Mouse (Mus musculus) lung, postnatal 14 days (tissue): Measurements from ENCODE around the gene Jup.
"Not testable (repeated sequence)": the region's sequence is repeated elsewhere in the genome, so short reads cannot be mapped to it uniquely, and the experiment has no call there.

Experiments
- DNase-seq: peaks from one replicate; pipeline ENCODE4 v3.0.0; 2021

Gene Jup

DNA sequence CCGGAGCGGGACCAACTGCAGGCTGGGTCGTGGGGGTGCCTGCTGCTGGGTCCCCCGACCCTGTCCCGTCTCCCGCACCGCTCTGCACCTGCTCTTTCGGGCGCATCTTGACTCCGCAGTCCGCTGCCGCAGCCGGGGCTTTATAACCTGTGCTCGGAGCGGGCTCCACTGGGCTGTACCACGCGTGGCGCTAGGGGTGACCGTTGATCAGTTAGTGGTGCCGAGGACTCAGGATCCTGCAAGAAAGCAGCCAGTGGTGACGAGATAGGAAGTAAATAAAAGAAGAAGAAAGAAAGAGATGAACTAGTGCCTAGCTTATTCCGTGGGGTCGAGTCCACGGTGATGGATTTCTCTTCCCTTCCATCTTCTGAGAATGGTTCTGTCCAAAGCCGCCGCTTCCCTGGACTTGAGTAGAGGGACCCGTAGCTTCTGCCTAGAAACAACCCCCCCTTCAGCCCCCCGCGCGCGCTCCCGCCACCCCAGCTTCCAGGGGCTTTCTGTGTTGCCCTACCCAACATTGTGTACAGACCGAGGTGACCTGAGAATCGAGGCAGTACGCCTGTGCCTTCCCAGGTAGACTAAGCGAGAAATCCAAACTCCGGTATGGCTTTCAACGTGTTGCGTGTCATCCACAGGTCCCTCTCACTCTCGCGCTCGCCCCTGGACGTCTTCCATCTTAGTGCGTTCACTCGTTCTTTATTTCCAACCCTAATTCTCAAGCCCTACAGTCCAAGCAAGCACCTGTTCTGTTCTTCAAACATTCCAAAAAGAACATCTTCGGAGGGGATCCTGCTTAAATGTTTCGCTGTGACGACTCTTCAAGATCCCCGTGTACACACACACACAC is 41.4 kb downstream of the Jup start, which contains the start of gene Hap1:
Gene Hap1, minus strand, starts transcription at position 157 of the 847 bp plus-strand sequence.
- peak; percentile 72 for DNase-seq

DNA sequence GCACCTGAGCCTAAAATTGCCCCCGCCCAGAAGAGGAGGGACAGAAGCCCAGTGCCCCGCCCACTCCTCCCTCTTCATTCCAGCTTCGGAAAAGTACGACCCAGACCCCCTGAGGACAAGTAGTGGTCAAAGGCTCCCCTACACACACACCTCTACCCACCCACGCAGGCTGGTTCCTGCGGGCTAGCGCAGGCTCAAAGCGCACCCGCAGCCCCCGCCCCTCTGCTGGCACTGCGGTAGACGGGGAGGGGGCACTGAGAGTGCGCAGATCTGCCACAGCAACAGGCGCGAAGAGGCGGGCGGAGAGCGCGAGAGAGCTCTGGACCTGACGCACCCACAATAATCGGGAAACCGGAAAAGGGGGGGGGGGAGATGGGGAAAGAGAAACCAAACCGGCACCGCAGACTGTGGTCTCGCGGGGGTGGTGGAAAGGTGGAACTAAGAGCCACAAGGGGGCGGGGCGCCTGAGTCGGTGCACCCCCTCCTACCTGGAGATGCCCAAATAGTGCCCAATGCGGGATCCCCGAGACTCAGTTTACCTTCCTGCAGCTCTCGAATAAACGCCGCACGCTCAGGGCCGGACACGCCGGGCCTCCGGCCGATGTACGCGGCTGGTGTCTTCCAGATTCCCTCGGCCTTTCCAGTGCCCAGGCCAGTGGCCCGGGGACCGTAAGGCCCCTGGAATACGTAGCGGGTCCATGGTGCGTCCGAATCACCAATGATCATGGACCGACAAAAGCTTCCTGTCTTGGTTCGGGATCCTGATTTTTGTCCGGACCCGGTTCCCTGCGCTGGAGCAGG is 42.2 kb downstream of the Jup start:
- DNase-seq: no peak

DNA sequence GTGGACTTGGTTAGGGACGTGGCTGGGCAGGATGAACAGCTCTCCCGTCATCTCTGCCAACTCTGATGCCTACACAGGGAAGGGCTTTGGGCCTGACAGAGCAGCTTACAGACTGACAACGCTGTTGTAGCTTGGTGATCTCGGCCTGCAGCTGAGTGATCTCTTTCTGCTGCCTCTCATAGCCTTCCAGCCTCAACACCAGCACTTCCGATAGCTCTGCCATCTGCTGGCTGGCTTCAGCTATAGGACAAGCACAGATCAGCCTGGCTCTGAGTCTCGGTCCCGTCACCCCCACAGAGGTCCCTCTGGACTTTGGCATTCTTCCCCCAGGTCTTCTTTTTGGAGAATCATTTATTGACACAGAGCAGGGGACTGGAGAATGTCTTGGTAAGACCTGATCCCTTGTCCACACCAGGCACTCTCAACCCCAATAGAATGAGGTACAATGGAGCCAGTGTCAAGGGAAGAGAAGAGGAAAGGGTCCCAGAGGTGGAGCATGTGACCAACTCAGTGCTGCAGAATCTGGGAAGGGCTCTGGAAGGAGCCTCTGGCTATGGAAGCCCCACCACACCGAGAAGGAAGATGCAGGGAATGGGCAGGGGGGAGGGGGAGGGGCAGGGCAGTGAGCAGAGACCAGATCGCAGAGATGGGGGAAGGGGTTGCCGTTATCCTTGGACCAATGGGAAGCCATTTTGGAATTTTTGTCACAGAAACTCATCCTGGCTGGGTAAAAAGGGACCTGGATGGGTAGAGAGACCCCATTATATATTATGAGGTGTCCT is 45.3 kb downstream of the Jup start:
- DNase-seq: no peak

DNA sequence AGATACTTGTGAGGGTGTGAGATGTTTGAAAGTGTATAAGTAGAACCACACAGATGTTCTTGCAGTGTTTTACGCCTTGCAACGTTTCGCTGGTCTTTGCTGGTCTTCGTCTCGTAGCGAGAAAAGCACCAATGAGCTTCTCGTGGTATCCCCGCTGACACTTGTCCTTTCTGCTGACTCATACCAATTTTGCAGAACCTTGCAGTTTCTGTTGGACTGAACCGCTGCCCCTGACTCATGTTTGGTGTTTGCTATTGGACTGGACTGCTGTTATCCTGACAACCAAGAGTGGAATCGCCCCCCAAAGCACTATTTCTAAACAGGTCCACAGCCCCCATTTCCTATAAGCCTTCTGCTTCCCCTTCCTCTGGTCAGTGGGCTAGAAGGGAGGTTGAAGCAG is 53.3 kb downstream of the Jup start:
- DNase-seq: no peak

DNA sequence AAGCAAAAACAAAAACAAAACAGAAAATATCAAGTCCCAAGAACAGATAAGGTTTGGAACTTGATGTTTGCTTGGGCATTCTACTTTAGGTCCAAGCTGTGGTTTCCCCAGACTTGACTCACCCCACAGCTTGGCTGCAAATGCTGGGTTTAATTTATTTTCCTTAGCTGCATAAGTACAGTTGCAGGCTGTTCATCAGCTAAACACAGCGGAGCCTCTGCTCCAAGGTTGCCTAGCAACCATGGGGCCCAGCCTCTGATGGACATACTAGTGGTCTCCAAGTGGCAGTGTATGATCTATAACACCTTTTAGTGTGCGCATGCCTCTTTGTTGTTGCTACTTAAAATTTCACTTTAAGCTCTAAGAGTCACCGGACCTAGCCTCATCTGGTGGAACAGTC is 61.8 kb downstream of the Jup start:
- DNase-seq: no peak

DNA sequence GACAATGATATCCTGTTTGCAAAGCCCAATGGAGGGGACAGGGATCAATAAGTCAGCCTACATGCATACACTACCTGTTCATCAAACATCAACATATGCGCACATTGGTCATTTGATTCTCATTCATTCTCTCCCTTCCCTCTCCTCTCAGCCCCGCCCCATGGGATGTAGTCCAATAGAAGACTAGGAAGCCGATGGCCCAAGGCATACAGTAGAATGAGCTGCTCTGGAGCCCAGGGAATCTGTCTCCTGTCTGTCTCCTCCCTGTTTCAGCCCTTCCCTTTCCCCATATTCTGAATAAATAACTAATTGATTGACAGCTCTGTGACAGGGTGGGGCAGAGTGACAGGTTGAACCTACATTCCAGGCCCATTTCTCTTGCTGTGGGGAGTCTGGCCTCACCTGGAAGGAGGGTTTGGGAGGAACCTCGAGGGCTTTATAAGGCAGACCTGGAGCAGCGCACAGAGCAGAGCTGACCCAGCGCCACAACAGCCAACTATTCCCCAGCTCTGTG is 63.6 kb downstream of the Jup start, which contains the start of gene Gast:
Gene Gast, plus strand, starts transcription at position 464 of the 514 bp plus-strand sequence.
- no peak for DNase-seq

DNA sequence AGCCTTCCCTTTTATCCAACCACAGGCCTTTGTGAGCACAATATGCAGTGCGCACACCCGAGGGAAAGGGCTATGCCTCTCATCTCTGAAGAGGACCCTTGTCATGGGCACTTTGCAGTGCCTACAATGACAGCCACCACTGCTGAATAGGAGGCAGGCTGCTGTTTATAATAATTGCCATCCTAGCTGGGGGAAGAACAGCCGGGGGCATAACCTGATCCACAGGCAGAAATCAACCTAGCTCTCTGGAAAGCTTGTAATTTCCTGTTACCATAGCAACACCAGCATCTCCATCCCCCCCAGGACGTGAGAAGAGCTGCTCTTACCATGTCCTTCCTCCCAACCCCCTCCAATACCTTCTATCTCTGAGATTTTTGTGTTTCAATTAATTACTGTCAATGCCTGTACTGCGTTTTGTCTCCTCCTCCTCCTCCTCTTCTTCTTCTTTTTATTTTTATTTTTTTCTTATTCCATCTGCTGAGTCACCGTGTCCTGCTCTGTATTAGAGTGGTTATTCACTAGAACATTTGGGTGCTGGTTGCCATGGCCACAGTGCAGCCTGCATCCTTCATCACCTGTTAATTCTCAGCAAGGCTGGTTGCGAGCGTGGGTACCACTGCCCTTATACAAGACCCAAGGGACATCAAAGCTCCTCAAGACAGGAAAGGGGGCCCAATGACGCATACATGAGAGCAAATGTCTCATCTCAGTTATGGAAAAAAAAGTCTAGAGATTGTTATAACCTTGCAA is 64.6 kb downstream of the Jup start:
- DNase-seq: no peak

DNA sequence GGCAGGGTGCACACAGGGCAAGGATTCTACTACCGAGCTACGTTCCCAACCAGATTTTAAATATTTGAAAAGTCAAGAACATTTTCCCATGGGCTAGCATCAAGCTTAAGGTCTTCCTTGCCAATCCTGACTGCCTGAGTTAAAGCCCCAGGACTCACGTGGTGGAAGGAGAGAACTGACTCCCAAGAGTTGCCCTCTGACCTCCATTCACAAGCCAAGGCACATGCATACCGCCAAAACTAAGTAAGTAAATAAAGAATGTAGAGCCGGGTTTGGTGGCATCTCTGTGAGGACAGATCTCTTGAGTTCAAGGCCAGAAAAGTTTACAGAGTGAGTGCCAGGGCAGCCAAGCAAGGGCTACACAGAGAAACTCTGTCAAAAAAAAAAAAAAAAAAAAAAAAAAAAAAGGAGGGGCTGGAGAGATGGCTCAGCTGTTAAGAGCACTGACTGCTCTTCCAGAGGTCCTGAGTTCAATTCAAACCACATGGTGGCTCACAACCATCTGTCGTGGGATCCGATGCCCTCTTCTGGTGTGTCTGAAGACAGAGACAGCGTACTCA is 66.7 kb downstream of the Jup start:
- DNase-seq: not testable (repeated sequence)

DNA sequence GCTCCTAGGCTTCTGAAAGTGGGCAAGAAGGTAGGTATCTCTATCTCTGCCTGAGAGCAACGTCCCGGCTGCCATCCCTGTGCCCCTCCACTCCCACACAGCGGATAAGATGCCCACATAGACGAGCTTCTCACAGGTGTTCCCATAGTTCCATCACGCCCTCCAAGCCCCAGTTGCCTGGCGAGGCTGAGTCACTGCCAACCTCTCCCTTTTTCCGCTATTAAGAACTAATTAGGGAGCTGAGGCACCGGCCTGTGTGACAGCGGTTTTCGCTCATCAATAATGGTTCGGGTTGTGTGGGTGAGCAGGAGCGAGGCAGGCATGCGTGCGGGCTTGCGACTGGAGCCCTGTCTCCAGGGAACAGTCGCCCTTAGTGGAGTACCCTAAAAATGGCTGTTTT is 67.3 kb downstream of the Jup start:
- no peak for DNase-seq

DNA sequence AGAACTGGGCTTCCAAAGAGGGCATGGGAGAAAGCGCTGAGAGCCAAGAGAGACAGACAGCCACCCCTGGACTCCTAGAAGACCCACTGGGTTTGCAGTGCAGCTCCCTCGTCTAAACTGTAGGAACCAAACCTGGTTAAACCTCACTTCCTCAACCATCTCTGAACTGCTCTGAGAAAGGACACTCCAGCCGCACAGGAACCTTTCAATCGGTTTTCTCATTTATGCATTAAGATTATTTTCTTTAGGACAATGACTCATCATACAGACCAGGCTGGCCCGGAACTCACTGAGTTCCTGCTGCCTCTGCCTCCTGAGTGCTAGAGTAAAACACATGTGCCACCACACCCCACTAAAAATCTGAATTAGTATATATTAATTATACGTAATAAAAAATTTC is 69.8 kb downstream of the Jup start:
- DNase-seq: no peak

DNA sequence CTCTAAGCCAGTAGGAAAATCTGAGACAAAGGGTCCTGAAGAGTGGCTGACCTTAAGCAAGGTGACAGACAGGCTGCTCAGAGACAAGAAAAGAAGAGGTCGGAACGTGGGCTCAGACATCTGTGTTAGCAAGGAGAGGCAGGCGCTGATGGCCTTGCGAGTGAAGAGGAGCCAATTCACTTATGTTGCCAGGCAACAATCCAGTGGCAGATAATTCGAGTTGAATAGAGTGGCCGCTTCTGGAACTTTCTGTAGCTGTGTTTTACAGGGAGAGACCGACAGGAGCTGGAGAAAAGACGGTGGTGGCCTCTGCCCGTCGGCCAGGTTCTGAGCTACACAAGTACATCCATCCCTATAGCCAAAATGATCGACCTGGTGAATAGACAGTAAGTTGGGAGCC is 70.2 kb downstream of the Jup start:
- no peak for DNase-seq

DNA sequence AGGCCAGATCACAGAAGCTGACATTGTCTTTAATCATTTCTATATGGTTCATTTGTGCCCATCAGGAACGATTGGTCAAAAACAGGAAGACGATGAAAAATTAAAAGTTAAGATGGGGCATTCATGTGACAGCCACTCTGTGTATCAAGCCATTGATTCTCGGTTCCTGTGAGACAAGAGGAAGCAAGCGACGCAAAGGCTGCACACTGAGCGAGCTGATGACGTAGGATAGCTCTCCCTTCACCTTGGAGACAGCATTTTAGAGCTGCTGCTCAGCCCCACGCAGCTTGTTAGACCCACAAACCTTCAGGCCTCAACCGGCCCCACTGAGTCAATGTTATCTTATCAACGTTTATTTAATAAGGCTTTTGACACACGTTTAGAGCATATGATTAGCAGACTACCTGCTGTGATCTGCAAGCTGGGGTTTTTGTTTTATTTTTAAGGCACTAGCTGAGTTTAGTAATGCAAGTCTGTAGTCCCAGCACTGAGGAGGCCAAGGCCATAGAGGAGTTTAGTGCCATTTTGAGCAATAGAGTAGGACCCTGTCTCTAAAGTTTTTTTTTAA is 72.4 kb downstream of the Jup start:
- DNase-seq: no peak

DNA sequence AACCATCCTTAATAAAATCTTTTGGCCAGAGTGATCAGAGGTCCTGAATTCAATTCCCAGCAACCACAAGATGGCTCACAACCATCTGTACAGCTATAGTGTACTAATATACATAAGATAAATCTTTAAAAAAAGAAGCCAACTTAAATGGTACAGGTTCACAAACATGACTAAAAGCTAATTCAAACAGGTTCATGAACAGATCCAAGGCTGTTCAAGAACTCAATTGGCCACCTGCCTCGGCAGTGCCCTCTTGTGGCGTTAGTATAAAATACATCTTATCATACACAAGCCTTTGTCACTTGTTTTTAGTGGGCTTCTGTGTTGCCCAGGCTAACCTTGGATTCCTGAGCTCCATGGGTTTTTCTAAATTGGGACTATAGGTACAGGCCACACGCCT is 74.0 kb downstream of the Jup start:
- peak; percentile 67 for DNase-seq

DNA sequence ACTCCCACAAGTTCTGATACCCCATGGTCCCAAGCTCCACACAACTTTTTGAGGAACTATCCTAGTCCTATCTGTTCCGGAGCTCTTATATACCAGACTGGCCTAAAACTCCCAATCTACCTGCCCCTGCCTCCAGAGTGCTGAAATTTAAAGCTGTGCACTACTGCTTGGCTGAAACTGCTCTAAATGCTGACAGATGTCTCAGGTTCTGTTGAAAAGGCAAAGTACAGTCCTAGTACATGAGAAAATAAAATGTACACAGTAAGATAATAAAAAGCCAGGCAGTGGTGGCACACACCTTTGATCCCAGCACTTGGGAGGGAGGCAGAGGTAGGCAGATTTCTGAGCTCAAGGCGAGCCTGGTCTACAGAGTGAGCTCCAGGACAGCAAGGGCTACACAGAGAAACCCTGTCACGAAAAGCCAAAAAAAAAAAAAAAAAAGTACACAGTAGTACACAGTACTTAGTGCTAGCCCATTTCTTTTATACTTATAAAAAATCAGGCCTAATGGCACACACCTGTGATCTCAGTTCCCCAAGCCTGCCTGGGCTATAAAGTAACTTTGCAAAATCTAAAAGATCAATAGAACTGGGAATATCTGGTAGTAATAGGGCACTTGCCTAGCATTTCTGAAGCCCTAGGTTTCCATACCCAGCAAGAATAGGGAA is 74.8 kb downstream of the Jup start:
- no peak for DNase-seq

DNA sequence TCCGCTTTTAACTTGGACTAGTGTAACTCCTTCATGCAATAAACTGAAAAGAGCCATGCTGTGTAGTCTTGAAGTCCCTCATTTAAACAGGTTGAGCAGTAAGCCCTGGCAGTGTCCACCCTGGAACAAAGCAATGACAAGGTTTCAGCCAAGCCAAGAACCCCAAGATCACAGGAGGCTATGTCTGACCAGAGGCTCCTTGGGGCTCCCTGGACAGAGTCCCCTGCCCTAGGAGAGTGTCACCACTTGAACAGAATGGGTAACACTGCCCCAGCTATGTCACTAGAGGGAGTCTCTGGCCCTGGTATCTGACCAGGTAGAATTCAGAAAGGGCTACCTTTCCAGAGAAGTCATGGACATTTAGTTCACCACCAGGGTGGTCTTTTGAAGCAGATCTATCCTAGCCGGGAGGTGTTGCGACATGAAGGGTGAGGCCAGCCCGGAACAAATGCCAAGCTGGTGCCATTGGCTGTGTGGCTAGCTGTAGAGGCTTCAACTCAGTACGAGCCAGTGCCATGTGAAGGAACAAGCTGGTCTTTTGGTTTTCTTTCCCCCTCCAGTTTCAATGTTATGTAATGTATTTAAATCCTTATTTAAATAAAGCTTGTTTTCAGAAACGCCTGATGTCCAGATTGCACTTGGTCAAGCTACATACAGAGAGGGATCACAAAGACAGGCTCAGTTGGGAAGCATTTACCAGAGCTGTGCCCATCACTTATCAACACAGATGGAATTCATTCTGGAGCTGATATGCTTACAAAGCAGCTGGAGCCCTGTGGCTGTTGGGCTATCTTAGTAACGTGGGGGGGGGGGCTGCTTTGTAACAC is 75.9 kb downstream of the Jup start:
- DNase-seq: not testable (repeated sequence)

DNA sequence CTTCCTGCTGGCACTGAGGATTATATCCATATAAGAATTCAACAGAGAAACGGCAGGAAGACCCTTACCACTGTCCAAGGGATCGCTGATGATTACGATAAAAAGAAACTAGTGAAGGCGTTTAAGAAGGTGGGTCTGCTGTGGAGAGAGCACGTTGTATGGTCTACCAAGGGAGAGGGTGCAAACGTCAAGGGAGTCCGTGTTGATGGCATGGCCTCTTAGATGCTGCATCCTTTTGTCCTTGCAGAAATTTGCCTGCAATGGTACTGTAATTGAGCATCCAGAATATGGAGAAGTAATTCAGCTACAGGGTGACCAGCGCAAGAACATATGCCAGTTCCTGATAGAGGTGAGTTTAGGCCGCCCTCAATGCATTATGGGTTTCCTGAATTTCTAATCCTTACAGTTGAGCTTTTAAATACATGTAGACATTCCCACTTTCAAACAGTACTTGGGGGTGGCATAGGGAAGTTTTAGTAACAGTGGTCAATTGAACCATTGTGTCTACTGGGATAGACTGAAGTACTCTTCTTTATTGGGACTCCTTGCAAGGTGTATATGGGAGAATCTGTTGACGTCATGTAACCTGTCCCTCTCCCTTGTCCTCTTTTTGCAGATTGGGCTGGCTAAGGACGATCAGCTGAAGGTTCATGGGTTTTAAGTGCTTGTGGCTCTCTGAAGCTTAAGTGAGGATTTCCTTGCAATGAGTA is 76.7 kb downstream of the Jup start:
- not testable (repeated sequence) for DNase-seq

DNA sequence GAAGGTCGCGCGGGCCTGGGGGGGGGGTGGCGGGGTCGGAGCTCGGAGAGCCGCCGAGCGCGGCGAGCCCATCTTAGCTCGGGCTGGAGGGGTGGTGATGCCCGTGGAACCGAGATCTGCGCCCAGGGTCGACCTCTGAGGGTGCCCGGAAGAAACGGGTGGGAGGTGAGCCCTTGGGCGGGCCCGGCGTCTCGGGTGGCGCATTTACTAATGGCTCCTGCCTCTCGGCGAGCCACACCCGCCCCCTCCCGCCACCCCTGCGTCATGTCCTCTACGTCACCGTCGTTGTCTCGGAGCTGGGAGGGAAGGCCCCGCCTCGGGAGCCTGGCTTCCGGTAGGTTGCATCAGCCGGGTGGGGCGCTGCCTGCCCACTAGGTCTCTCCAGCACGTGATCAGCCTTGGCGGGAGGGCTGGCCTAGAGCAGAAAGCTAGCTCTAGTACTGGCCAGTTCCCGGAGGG is 77.4 kb downstream of the Jup start:
- peak; percentile 97 for DNase-seq

DNA sequence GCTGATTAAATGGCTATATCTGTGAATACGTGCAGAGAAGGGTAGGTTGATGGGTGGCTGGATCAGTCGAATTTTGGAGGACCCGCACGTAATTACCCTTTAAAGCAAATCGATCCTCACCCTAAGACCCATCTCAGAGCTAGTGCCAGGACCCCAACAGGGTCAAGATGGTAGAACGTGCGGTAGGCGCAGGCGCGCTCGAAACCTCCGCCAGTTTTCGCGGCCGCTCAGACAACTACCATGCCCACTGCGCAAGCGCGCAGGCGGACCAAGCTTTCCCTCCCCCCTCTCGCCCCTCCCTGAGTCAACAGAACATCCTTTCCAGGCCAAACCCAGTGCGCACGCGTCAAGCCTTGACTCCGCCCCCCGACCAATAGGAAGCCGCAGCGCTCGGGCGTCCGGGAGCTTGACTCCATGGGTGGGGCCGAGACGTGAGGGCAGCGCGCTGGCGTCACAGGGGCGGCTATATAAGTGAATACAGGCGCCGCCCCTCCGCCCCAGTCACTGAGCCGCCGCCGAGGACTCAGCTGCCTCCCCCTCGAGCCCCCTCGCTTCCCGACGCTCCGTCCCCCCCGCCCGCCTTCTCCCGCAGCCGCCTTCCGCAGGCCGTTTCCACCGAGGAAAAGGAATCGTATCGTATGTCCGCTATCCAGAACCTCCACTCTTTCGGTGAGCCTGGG is 77.9 kb downstream of the Jup start, which contains the start of gene Eif1:
Gene Eif1, plus strand, starts transcription at position 394 of the 680 bp plus-strand sequence.
- peak; percentile 100 for DNase-seq
